ENCODE assay signal across 8 mouse cellular contexts in genomic region chr6:83795492-83795900, GRCm38 (mm10). TPM values are rescaled to one million over a fixed set of nuclear protein-coding genes. Genes with fewer than 3 reads are reported as not detected.
A peak's percentile ranks its signal among the peaks of the same experiment; 100 is the strongest.
DNase-seq lines count a peak whose midpoint lies in the region; ATAC-seq and TF ChIP-seq lines count a peak whose summit lies in the region.

No protein-coding gene starts in this region.

- peak overlapping the region; percentile 73 for H3K9ac ChIP-seq in lung, embryonic 15.5 days

- DNase-seq in gastrocnemius, adult 2 months = peak; percentile 36
- no peak for DNase-seq in gastrocnemius, postnatal 25 days
- peak; percentile 65 for DNase-seq in ZHBTc4 (ENCODE audit: low read depth, low spot score)
- peak; percentile 29 to 53 for DNase-seq in kidney, postnatal 25 days
- DNase-seq in right cerebral cortex, adult 18-20 months = peak; percentile 35
- DNase-seq in gastrocnemius, postnatal 36 days = no peak

- no peaks in the 10 kb centered on the region for H3K9me3 ChIP-seq in lung, embryonic 15.5 days

- TF ChIP-seq CTCF in gastrocnemius, adult 2 months (IDR thresholded peaks at IDR 0.05) = no peak

- ATAC-seq in granulocyte monocyte progenitor cell, adult 5-6 weeks (replicated peaks; ENCODE audit: poor library complexity, severe bottlenecking) = peak; percentile 48
- no peak for ATAC-seq in lung, embryonic 15.5 days (ENCODE audit: borderline replicate concordance, extremely low read depth, low FRiP score, low TSS enrichment)

- H3K27me3 ChIP-seq in lung, embryonic 15.5 days = no peaks in the 10 kb centered on the region; the same call in 1 of the 2 replicates

- H3K4me3 ChIP-seq in gastrocnemius, adult 2 months = peak overlapping the region; percentile 89
- peak overlapping the region; percentile 72 for H3K4me3 ChIP-seq in lung, embryonic 15.5 days

- 2% methylated on average over 13 of the region's 13 CpGs for WGBS in lung, embryonic 15.5 days

- peaks cover 3% of the 10 kb centered on the region; the same call in 1 of the 2 replicates for H3K36me3 ChIP-seq in lung, embryonic 15.5 days

- peak overlapping the region; percentile 83 for H3K4me2 ChIP-seq in lung, embryonic 15.5 days

- intact Hi-C loops in gastrocnemius, adult 2 months (cut with DNase I) = loop anchor here (2.0 kb wide), 1 partner anchor 35 kb away; the partner anchor contains the start of gene Paip2b
- intact Hi-C loops in gastrocnemius, postnatal 36 days (cut with DNase I) = no loop called here

- peaks cover 13% of the 10 kb centered on the region; the same call in 1 of the 2 replicates for H3K4me1 ChIP-seq in lung, embryonic 15.5 days

- H3K27ac ChIP-seq in gastrocnemius, adult 2 months = peak overlapping the region; percentile 98
- H3K27ac ChIP-seq in lung, embryonic 15.5 days = peak overlapping the region; percentile 97

RNA-seq across cellular contexts. Expression of gene Nagk, which starts 0.7 kb away (rescaled TPM):
- total RNA-seq in gastrocnemius, adult 2 months (2021) = 1 to 10 TPM; 5.3 to 5.5 TPM
- 1 to 10 TPM; 3.8 to 6.6 TPM for total RNA-seq in gastrocnemius, postnatal 25 days (2021)
- 25.7 and 25.9 TPM in 2 replicates for total RNA-seq in granulocyte monocyte progenitor cell, adult 5-6 weeks (2014; fragmentation: Nextera tagmentation)
- 23.1 and 23.6 TPM in 2 replicates for total RNA-seq in granulocyte monocyte progenitor cell, adult 5-6 weeks (2017)
- 55.5 and 59.1 TPM in 2 replicates for polyA plus RNA-seq in lung, embryonic 15.5 days (2015; fragmentation: Nextera tagmentation; extraction: Ambion mirVana)
- total RNA-seq in gastrocnemius, postnatal 36 days (2021) = 1 to 10 TPM; 4.4 to 4.6 TPM

RNA-seq across cellular contexts. Expression of gene Tex261, which starts 19.9 kb away (rescaled TPM):
- total RNA-seq in gastrocnemius, adult 2 months (2021) = 10 to 100 TPM; 42.0 to 47.9 TPM
- total RNA-seq in gastrocnemius, postnatal 25 days (2021) = 10 to 100 TPM; 47.2 to 49.5 TPM
- 60.4 and 82.5 TPM in 2 replicates for total RNA-seq in granulocyte monocyte progenitor cell, adult 5-6 weeks (2014; fragmentation: Nextera tagmentation)
- total RNA-seq in granulocyte monocyte progenitor cell, adult 5-6 weeks (2017) = 35.2 and 37.3 TPM in 2 replicates
- 89.1 and 92.7 TPM in 2 replicates for polyA plus RNA-seq in lung, embryonic 15.5 days (2015; fragmentation: Nextera tagmentation; extraction: Ambion mirVana)
- 10 to 100 TPM; 42.8 to 56.4 TPM for total RNA-seq in gastrocnemius, postnatal 36 days (2021)

RNA-seq across cellular contexts. Expression of gene Ankrd53, which starts 33.1 kb away (rescaled TPM):
- not detected for total RNA-seq in gastrocnemius, adult 2 months (2021)
- not detected for total RNA-seq in gastrocnemius, postnatal 25 days (2021)
- 0.41 TPM in 1 of 2 replicates, not detected in the other for total RNA-seq in granulocyte monocyte progenitor cell, adult 5-6 weeks (2014; fragmentation: Nextera tagmentation)
- not detected in 2 replicates for total RNA-seq in granulocyte monocyte progenitor cell, adult 5-6 weeks (2017)
- not detected in 2 replicates for polyA plus RNA-seq in lung, embryonic 15.5 days (2015; fragmentation: Nextera tagmentation; extraction: Ambion mirVana)
- not detected for total RNA-seq in gastrocnemius, postnatal 36 days (2021)

RNA-seq across cellular contexts. Expression of gene Paip2b, which starts 36.0 kb away (rescaled TPM):
- 100 to 1,000 TPM in 1 of 2 experiments, 10 to 100 TPM in 1; 89.1 to 102 TPM for total RNA-seq in gastrocnemius, adult 2 months (2021)
- 10 to 100 TPM; 62.8 to 68.1 TPM for total RNA-seq in gastrocnemius, postnatal 25 days (2021)
- 7.5 and 11.7 TPM in 2 replicates for total RNA-seq in granulocyte monocyte progenitor cell, adult 5-6 weeks (2014; fragmentation: Nextera tagmentation)
- 11.9 and 17.5 TPM in 2 replicates for total RNA-seq in granulocyte monocyte progenitor cell, adult 5-6 weeks (2017)
- polyA plus RNA-seq in lung, embryonic 15.5 days (2015; fragmentation: Nextera tagmentation; extraction: Ambion mirVana) = 20.0 and 21.0 TPM in 2 replicates
- total RNA-seq in gastrocnemius, postnatal 36 days (2021) = 10 to 100 TPM; 66.9 to 79.0 TPM

RNA-seq across cellular contexts. Expression of gene Atp6v1b1, which starts 52.7 kb away (rescaled TPM):
- not detected for total RNA-seq in gastrocnemius, adult 2 months (2021)
- not detected for total RNA-seq in gastrocnemius, postnatal 25 days (2021)
- total RNA-seq in granulocyte monocyte progenitor cell, adult 5-6 weeks (2014; fragmentation: Nextera tagmentation) = not detected in 2 replicates
- not detected in 2 replicates for total RNA-seq in granulocyte monocyte progenitor cell, adult 5-6 weeks (2017)
- 0.35 and 0.45 TPM in 2 replicates for polyA plus RNA-seq in lung, embryonic 15.5 days (2015; fragmentation: Nextera tagmentation; extraction: Ambion mirVana)
- total RNA-seq in gastrocnemius, postnatal 36 days (2021) = not detected

Comparison
In these comparisons a context has a peak if more than half of its experiments do, and no peak if none do; other contexts are left out.
1. DNase-seq: peak in gastrocnemius, adult 2 months (single experiment), ZHBTc4 (single experiment), kidney, postnatal 25 days (2 of 2) and right cerebral cortex, adult 18-20 months (single experiment); none in gastrocnemius, postnatal 25 days (single experiment) and gastrocnemius, postnatal 36 days (0 of 2).